Mouse (Mus musculus) layer of hippocampus, adult 11-12 months (tissue): ENCODE results near the gene Pik3c2a.

Experiments used
- DNase-seq: peaks from one replicate; pipeline ENCODE4 v3.0.0; 2022; ENCODE audit warnings: low spot score

Pik3c2a gene

GRCm38 (mm10) chr7:116443004-116443696, at the start of gene Pik3c2a:
TSS of gene Pik3c2a (minus strand) at chr7:116443449.
- DNase-seq: peak; percentile 95

GRCm38 (mm10) chr7:116491113-116491512, 47.9 kb upstream of the Pik3c2a start:
- no peak for DNase-seq

- no peak for DNase-seq
These were observed 41.9 kb upstream of the Pik3c2a start for GRCm38 (mm10) chr7:116485062-116485601.

- DNase-seq: no peak
These were observed 41.0 kb upstream of the Pik3c2a start for GRCm38 (mm10) chr7:116484213-116484612.

GRCm38 (mm10) chr7:116483782-116484181, 40.5 kb upstream of the Pik3c2a start:
- no peak for DNase-seq

- DNase-seq: no peak
These were observed 39.9 kb upstream of the Pik3c2a start for GRCm38 (mm10) chr7:116483106-116483505.

GRCm38 (mm10) chr7:116476264-116476663, 33.0 kb upstream of the Pik3c2a start:
- no peak for DNase-seq

- no peak for DNase-seq
These were observed 32.6 kb upstream of the Pik3c2a start for GRCm38 (mm10) chr7:116475836-116476235.

- DNase-seq: no peak
These were observed 18.9 kb upstream of the Pik3c2a start for GRCm38 (mm10) chr7:116462114-116462513.

GRCm38 (mm10) chr7:116458985-116459441, 15.8 kb upstream of the Pik3c2a start:
- DNase-seq: peak; percentile 25

GRCm38 (mm10) chr7:116457391-116457790, 14.1 kb upstream of the Pik3c2a start:
- no peak for DNase-seq

GRCm38 (mm10) chr7:116456964-116457363, 13.7 kb upstream of the Pik3c2a start:
- DNase-seq: no peak

- no peak for DNase-seq
These were observed 3.4 kb upstream of the Pik3c2a start for GRCm38 (mm10) chr7:116446645-116447044.

- no peak for DNase-seq
These were observed 1.1 kb upstream of the Pik3c2a start for GRCm38 (mm10) chr7:116444326-116444809.

GRCm38 (mm10) chr7:116443697-116444325, 562 bp upstream of the Pik3c2a start:
- DNase-seq: no peak

GRCm38 (mm10) chr7:116442226-116442625, 1.0 kb downstream of the Pik3c2a start:
- DNase-seq: no peak

- DNase-seq: no peak
These were observed 1.9 kb downstream of the Pik3c2a start for GRCm38 (mm10) chr7:116441346-116441745.

GRCm38 (mm10) chr7:116431661-116432060, 11.6 kb downstream of the Pik3c2a start:
- no peak for DNase-seq

GRCm38 (mm10) chr7:116430926-116431325, 12.3 kb downstream of the Pik3c2a start:
- DNase-seq: no peak

- DNase-seq: no peak
These were observed 16.0 kb downstream of the Pik3c2a start for GRCm38 (mm10) chr7:116427206-116427605.

- DNase-seq: no peak
These were observed 17.5 kb downstream of the Pik3c2a start for GRCm38 (mm10) chr7:116425771-116426170.

- no peak for DNase-seq
These were observed 22.2 kb downstream of the Pik3c2a start for GRCm38 (mm10) chr7:116421081-116421480.

- DNase-seq: no peak
These were observed 33.8 kb downstream of the Pik3c2a start for GRCm38 (mm10) chr7:116409438-116409837.
